Mouse (Mus musculus): ENCODE measurements around the gene Frmd5. TPM values are rescaled to one million over a fixed set of nuclear protein-coding genes. Genes with fewer than 3 reads are reported as not detected.

Gene Frmd5
- polyA plus RNA-seq, 1 experiment from 2014 or later, result 0.42 TPM

DNA sequence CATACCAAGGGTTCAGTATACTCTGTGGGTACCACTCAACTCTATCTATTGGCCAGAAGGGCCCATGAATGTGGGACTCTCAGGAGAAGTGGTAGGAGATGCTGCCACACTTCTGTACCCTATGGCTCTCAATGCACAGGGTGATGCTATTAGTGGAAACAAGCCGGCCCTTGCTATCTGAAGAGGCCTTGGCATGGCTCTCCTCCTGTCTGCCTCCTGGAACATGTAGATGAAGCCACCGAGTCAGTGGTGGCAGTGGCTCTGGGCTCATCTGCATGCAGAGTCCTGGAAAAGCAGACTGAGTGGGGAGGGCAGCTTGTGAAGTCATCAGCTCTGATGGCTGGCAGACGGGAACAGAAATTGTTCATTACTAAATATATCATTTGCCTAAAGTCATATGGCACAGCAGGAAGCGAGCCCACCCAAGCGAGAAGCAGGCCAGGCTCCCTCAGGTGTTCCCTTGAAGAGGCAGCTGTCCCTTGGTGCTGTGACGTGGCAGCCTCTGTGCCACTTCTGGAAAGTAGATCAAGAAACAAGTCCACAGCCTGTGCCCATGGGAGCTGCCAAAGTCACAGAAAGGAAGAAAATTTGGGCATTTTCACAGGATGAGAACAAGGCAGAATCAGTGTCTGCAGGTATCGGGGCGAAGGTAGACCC is 235.8 kb downstream of the Frmd5 start:
- Histone ChIP-seq H3K9ac (ENCODE audit: low read depth, low read length) (no peak overlapping the region), H3K4me1 (replicated peaks; ENCODE audit: insufficient read depth, low read length) (no peaks in the 10 kb centered on the region), H3K9me3 (replicated peaks; ENCODE audit: low read length) (no peaks in the 10 kb centered on the region), H3K36me3 (ENCODE audit: insufficient read depth, low read length) (no peaks in the 10 kb centered on the region), H3K4me2 (ENCODE audit: low read length) (no peak overlapping the region), H3K27ac (no peak overlapping the region), H3K27me3 (ENCODE audit: insufficient read depth, low read length) (no peaks in the 10 kb centered on the region), H3K4me3 (replicated peaks; ENCODE audit: low read depth, low read length) (no peak overlapping the region)
- no peak for TF ChIP-seq CTCF (IDR thresholded peaks at IDR 0.05; ENCODE audit: low read depth)
- no peak for DNase-seq (ENCODE audit: low spot score)
- WGBS, result 70% methylated on average over 8 of the region's 8 CpGs
- no peak for ATAC-seq (replicated peaks; ENCODE audit: low FRiP score, low read depth)

DNA sequence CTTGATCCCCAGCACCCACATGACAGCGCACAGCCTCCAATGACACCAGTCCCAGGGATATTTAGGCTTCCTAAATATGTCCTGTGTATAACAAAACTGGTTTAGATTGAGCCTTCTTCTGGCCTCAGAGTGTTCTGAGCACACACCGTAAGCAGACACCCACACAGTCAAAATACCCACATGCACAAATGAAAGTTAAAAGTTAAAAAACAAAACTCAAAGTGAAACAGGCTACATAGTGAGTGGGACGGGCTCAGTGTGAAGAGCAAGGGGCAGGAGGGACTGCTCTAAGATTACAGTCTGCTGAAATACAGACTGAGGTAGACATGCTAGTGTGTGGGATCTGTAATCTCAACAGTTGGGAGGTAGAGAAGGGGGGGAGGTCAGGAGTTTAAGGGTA is 236.8 kb downstream of the Frmd5 start:
- no peak overlapping the region for H3K9ac ChIP-seq (ENCODE audit: low read depth, low read length)
- H3K27me3 ChIP-seq (ENCODE audit: insufficient read depth, low read length), result no peaks in the 10 kb centered on the region
- no peaks in the 10 kb centered on the region for H3K9me3 ChIP-seq (replicated peaks; ENCODE audit: low read length)
- no peak overlapping the region for H3K27ac ChIP-seq
- H3K4me3 ChIP-seq (replicated peaks; ENCODE audit: low read depth, low read length), result no peak overlapping the region
- ATAC-seq (replicated peaks; ENCODE audit: low FRiP score, low read depth), result no peak
- 71% methylated on average over 3 of the region's 3 CpGs for WGBS
- no peak for DNase-seq (ENCODE audit: low spot score)
- no peak overlapping the region for H3K4me2 ChIP-seq (ENCODE audit: low read length)
- no peaks in the 10 kb centered on the region for H3K4me1 ChIP-seq (replicated peaks; ENCODE audit: insufficient read depth, low read length)
- TF ChIP-seq CTCF (IDR thresholded peaks at IDR 0.05; ENCODE audit: low read depth), result no peak
- H3K36me3 ChIP-seq (ENCODE audit: insufficient read depth, low read length), result no peaks in the 10 kb centered on the region

DNA sequence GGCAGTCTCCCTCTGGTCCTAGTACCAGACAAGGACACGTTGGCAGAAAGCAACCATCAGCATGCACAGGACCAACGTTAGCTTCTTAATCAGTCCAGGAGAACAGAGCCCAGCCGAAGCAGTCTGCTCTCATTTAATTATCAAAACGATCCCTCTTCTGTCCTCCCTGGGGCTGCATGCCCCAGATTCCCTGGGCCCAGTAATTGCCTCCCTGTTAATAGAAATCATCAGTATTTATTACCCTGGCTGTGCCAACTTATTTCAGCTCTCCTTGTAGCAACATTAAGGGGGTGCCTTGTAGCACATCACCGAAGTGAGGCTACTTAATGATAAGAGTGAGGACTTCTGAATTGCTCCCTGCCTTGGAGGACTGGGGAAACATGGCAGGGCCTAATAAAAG is 241.0 kb downstream of the Frmd5 start:
- 60% methylated on average over 5 of the region's 5 CpGs for WGBS
- Histone ChIP-seq H3K4me1 (replicated peaks; ENCODE audit: insufficient read depth, low read length) (no peaks in the 10 kb centered on the region), H3K27me3 (ENCODE audit: insufficient read depth, low read length) (no peaks in the 10 kb centered on the region), H3K9ac (ENCODE audit: low read depth, low read length) (no peak overlapping the region), H3K4me2 (ENCODE audit: low read length) (no peak overlapping the region), H3K27ac (no peak overlapping the region), H3K9me3 (replicated peaks; ENCODE audit: low read length) (no peaks in the 10 kb centered on the region), H3K36me3 (ENCODE audit: insufficient read depth, low read length) (no peaks in the 10 kb centered on the region), H3K4me3 (replicated peaks; ENCODE audit: low read depth, low read length) (no peak overlapping the region)
- no peak for TF ChIP-seq CTCF (IDR thresholded peaks at IDR 0.05; ENCODE audit: low read depth)
- DNase-seq (ENCODE audit: low spot score) (no peak), ATAC-seq (replicated peaks; ENCODE audit: low FRiP score, low read depth) (no peak)

DNA sequence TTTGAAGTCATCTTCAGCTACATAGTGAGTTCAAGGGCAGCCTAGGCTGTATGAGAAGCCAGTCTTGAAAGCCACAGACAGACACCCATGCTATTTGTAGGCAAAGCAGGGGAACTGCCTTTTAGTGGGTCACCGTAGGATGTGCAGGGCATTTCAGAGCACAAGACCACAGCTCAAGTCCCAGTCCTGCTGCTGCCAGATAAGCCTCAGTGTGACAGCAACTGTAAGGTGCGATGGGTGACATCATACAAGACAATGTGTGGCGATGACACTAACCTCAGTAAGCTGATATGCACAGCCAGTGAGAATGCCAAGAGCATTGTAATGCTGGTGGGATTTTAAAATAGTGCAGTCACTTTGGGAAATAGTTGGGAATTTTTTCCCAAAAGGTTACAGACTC is 243.8 kb downstream of the Frmd5 start:
- no peak for ATAC-seq (replicated peaks; ENCODE audit: low FRiP score, low read depth)
- H3K4me2 ChIP-seq (ENCODE audit: low read length), result no peak overlapping the region
- no peaks in the 10 kb centered on the region for H3K27me3 ChIP-seq (ENCODE audit: insufficient read depth, low read length)
- 92% methylated on average over 3 of the region's 3 CpGs for WGBS
- H3K4me1 ChIP-seq (replicated peaks; ENCODE audit: insufficient read depth, low read length), result no peaks in the 10 kb centered on the region
- H3K27ac ChIP-seq, result no peak overlapping the region
- H3K36me3 ChIP-seq (ENCODE audit: insufficient read depth, low read length), result no peaks in the 10 kb centered on the region
- H3K4me3 ChIP-seq (replicated peaks; ENCODE audit: low read depth, low read length), result no peak overlapping the region
- no peaks in the 10 kb centered on the region for H3K9me3 ChIP-seq (replicated peaks; ENCODE audit: low read length)
- no peak overlapping the region for H3K9ac ChIP-seq (ENCODE audit: low read depth, low read length)
- DNase-seq (ENCODE audit: low spot score), result no peak
- TF ChIP-seq CTCF (IDR thresholded peaks at IDR 0.05; ENCODE audit: low read depth), result no peak

DNA sequence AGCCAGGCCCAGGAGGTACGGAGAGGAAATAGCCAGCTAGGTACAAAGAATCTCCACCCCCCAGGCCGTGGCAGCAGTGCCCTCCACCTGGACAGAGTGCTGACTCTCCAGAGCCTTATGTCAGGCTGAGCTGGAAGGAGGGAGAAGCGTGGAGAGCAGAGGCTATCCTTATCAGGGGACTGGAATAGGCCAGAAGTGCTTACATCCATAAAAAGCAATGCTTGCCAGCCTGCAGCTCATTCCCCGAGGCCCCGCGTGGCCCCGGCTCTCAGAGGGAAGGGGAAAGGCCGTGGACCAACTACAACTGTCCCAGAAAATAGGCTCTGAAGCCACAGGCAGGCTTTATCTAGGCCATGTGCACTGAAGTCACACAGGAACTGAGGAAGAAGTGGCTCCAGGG is 255.6 kb downstream of the Frmd5 start:
- ATAC-seq (replicated peaks; ENCODE audit: low FRiP score, low read depth), result no peak
- H3K36me3 ChIP-seq (ENCODE audit: insufficient read depth, low read length), result no peaks in the 10 kb centered on the region
- no peaks in the 10 kb centered on the region for H3K4me1 ChIP-seq (replicated peaks; ENCODE audit: insufficient read depth, low read length)
- no peaks in the 10 kb centered on the region for H3K27me3 ChIP-seq (ENCODE audit: insufficient read depth, low read length)
- no peaks in the 10 kb centered on the region for H3K9me3 ChIP-seq (replicated peaks; ENCODE audit: low read length)
- H3K4me3 ChIP-seq (replicated peaks; ENCODE audit: low read depth, low read length), result no peak overlapping the region
- no peak overlapping the region for H3K9ac ChIP-seq (ENCODE audit: low read depth, low read length)
- DNase-seq (ENCODE audit: low spot score), result no peak
- no peak overlapping the region for H3K4me2 ChIP-seq (ENCODE audit: low read length)
- H3K27ac ChIP-seq, result no peak overlapping the region
- 85% methylated on average over 8 of the region's 8 CpGs for WGBS
- TF ChIP-seq CTCF (IDR thresholded peaks at IDR 0.05; ENCODE audit: low read depth), result no peak

DNA sequence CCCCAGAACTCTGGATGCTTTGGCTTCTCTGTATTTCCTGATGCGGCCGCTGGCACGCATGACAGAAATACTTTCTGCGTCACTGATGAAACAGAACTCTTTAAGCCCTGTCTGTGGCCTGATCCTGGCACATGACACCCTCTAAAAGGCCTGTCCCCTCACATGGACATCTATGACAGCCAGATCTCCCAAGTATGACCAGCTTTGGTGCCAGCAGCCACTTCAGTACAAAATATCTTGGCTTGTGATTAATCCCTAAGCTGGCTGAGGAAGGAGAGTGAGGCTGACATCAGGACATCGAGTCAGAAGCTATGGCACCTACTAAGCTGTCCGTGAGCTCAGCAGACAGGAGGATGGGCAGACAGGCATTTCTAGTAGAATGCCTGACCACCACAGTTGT is 257.3 kb downstream of the Frmd5 start:
- H3K4me1 ChIP-seq (replicated peaks; ENCODE audit: insufficient read depth, low read length), result no peaks in the 10 kb centered on the region
- WGBS, result 92% methylated on average over 6 of the region's 6 CpGs
- no peak for ATAC-seq (replicated peaks; ENCODE audit: low FRiP score, low read depth)
- no peaks in the 10 kb centered on the region for H3K9me3 ChIP-seq (replicated peaks; ENCODE audit: low read length)
- H3K36me3 ChIP-seq (ENCODE audit: insufficient read depth, low read length), result no peaks in the 10 kb centered on the region
- TF ChIP-seq CTCF (IDR thresholded peaks at IDR 0.05; ENCODE audit: low read depth), result no peak
- H3K4me2 ChIP-seq (ENCODE audit: low read length), result no peak overlapping the region
- no peak overlapping the region for H3K4me3 ChIP-seq (replicated peaks; ENCODE audit: low read depth, low read length)
- H3K27me3 ChIP-seq (ENCODE audit: insufficient read depth, low read length), result no peaks in the 10 kb centered on the region
- no peak for DNase-seq (ENCODE audit: low spot score)
- no peak overlapping the region for H3K9ac ChIP-seq (ENCODE audit: low read depth, low read length)
- H3K27ac ChIP-seq, result no peak overlapping the region

DNA sequence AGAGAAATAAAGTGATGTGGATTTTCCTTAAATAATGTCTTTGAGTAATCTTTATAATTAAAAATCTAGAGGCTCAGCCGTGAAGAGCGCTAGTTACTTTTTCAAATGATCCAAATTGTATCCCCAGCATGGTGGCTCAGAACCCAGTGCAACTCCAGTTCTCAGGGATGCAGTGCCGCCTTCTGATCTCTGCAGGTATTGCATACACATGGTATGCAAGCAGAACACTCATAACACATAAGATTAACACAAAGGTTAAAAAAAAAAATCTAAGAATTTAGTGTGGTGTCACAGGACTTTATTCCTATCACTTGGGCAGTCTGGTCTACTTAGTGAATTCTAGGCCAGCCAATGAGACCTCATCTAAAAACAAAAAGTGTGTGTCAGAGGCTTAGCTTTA is 262.1 kb downstream of the Frmd5 start:
- 96% methylated on average over 3 of the region's 3 CpGs for WGBS
- ATAC-seq (replicated peaks; ENCODE audit: low FRiP score, low read depth), result no peak
- H3K9ac ChIP-seq (ENCODE audit: low read depth, low read length), result no peak overlapping the region
- H3K9me3 ChIP-seq (replicated peaks; ENCODE audit: low read length), result no peaks in the 10 kb centered on the region
- H3K4me1 ChIP-seq (replicated peaks; ENCODE audit: insufficient read depth, low read length), result no peaks in the 10 kb centered on the region
- DNase-seq (ENCODE audit: low spot score), result no peak
- H3K27me3 ChIP-seq (ENCODE audit: insufficient read depth, low read length), result no peaks in the 10 kb centered on the region
- no peak overlapping the region for H3K27ac ChIP-seq
- no peak overlapping the region for H3K4me2 ChIP-seq (ENCODE audit: low read length)
- peak; percentile 25; the same call in 1 of the 2 replicates for TF ChIP-seq CTCF (IDR thresholded peaks at IDR 0.05; ENCODE audit: low read depth)
- peaks cover 8% of the 10 kb centered on the region; the same call in 1 of the 2 replicates for H3K36me3 ChIP-seq (ENCODE audit: insufficient read depth, low read length)
- H3K4me3 ChIP-seq (replicated peaks; ENCODE audit: low read depth, low read length), result no peak overlapping the region

All from kidney, postnatal 0 days (tissue).